Mouse (Mus musculus): ENCODE data around the gene Acly.

GRCm38 (mm10) chr11:100440691-100441522 is 86.9 kb downstream of the Acly start:
- TF ChIP-seq CTCF (conservative IDR thresholded peaks at IDR 0.05; ENCODE audit: low read length) (no peak), POU5F1 (IDR thresholded peaks at IDR 0.05; ENCODE audit: borderline replicate concordance, low read length) (no peak), NANOG (IDR thresholded peaks at IDR 0.05; ENCODE audit: borderline replicate concordance, low read length) (no peak)
